Mouse (Mus musculus): ENCODE results near the gene Dennd1c. TPM values are rescaled to one million over a fixed set of nuclear protein-coding genes. Genes with fewer than 3 reads are reported as not detected.

Gene Dennd1c
- polyA plus RNA-seq, 1 experiment from 2014 or later = 2.2 TPM

DNA sequence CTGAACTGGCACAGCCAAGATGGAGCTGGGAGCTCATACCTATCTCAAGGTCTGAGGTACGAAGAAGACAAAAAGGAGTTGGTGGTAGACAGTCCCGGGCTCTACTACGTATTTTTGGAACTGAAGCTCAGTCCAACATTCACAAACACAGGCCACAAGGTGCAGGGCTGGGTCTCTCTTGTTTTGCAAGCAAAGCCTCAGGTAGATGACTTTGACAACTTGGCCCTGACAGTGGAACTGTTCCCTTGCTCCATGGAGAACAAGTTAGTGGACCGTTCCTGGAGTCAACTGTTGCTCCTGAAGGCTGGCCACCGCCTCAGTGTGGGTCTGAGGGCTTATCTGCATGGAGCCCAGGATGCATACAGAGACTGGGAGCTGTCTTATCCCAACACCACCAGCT, 28.8 kb upstream of the Dennd1c start:
- no peaks in the 10 kb centered on the region for H3K9me3 ChIP-seq

DNA sequence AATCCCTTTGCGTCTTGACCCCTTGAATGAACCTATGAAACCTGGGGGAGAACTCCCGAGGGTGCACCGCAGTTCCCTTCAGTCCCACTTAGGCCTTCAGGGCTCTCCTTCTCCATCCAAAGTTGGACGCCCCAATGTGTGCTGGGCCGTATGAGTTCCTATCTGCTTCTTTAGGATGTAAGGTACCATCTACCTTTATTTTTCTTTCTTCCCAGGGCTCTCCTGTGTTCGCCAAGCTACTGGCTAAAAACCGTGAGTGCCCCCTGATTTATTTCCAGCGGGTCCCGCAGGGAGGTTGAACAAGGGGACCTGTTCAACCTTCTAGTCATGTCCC, 27.7 kb upstream of the Dennd1c start:
- WGBS = 10% methylated on average over 9 of the region's 9 CpGs
- DNase-seq (ENCODE audit: low spot score) = no peak

More for the DNA sequence above, 28.8 kb upstream of the Dennd1c start:
- no peak overlapping the region for H3K4me3 ChIP-seq
- 86% methylated on average over 5 of the region's 5 CpGs for WGBS
- DNase-seq (ENCODE audit: low spot score) = no peak
- peaks cover 19% of the 10 kb centered on the region; the same call in 1 of the 2 replicates for H3K27me3 ChIP-seq (ENCODE audit: insufficient read depth, poor library complexity, severe bottlenecking)
- H3K4me1 ChIP-seq = peaks cover 25% of the 10 kb centered on the region
- H3K36me3 ChIP-seq = no peaks in the 10 kb centered on the region
- H3K27ac ChIP-seq = no peak overlapping the region

DNA sequence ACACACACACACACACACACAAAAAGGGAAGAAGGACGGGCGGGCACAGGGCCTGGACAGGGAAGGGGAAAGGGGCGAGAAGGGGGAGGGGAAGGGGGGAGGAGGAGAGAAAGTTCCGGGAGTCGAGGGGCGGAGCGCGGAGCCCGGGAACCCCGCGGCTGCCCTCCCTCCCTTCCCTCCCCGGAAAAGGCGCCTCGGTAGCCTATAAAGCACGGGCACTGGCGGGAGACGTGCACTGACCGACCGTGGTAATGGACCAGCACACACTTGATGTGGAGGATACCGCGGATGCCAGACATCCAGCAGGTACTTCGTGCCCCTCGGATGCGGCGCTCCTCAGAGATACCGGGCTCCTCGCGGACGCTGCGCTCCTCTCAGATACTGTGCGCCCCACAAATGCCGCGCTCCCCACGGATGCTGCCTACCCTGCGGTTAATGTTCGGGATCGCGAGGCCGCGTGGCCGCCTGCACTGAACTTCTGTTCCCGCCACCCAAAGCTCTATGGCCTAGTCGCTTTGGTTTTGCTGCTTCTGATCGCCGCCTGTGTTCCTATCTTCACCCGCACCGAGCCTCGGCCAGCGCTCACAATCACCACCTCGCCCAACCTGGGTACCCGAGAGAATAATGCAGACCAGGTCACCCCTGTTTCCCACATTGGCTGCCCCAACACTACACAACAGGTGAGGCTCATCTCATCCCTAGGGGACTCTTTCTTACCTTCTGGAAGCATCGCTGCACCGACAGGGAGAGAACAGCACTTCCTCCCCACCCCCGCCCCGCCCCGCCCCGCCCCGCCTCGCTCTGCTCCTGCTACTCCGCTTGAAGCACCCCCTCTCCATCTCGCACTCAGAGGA, 27.1 kb upstream of the Dennd1c start, which contains the start of gene Tnfsf9:
Tnfsf9 (plus strand) TSS at position 145 of the 854 bp plus-strand sequence.
- H3K4me1 ChIP-seq = peaks cover 25% of the 10 kb centered on the region
- no peaks in the 10 kb centered on the region for H3K36me3 ChIP-seq
- WGBS = under 1% methylated on average over 59 of the region's 61 CpGs
- H3K4me3 ChIP-seq = peak within 1 kb of the TSS; percentile 66
- H3K9me3 ChIP-seq = no peaks in the 10 kb centered on the region
- H3K27me3 ChIP-seq (ENCODE audit: insufficient read depth, poor library complexity, severe bottlenecking) = peaks cover 19% of the 10 kb centered on the region; the same call in 1 of the 2 replicates
- H3K27ac ChIP-seq = peak within 1 kb of the TSS; percentile 87
- DNase-seq (ENCODE audit: low spot score) = peak; percentile 80

More for the DNA sequence above, 27.7 kb upstream of the Dennd1c start:
- Histone ChIP-seq H3K4me3 (peak overlapping the region; percentile 66), H3K27ac (peak overlapping the region; percentile 87; the same call in 1 of the 2 replicates), H3K36me3 (no peaks in the 10 kb centered on the region), H3K9me3 (no peaks in the 10 kb centered on the region), H3K27me3 (ENCODE audit: insufficient read depth, poor library complexity, severe bottlenecking) (peaks cover 19% of the 10 kb centered on the region; the same call in 1 of the 2 replicates), H3K4me1 (peaks cover 25% of the 10 kb centered on the region)

DNA sequence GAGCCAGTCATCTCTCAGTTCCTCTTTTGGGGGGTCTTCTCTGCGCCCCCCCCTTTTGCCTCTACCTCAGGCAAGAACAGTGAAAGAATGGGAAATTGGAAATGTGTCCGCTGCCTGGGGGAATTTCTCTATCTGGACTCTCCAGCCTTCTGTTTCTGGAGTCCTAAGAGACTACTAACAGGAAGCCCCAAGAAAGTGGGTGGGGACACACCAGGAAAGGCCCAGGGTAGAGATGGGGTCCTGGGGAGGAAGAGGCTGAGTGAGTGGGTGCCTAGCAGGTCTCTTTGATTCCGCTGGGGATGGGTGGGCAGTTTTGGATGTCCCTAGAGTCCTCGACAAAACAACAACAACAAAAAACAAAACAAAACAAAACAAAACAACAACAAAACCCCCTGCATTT, 26.2 kb upstream of the Dennd1c start:
- Histone ChIP-seq H3K27ac (peak overlapping the region; percentile 87), H3K27me3 (ENCODE audit: insufficient read depth, poor library complexity, severe bottlenecking) (peaks cover 19% of the 10 kb centered on the region; the same call in 1 of the 2 replicates), H3K36me3 (no peaks in the 10 kb centered on the region), H3K4me1 (peaks cover 28% of the 10 kb centered on the region), H3K4me3 (peak overlapping the region; percentile 66), H3K9me3 (no peaks in the 10 kb centered on the region)
- no peak for DNase-seq (ENCODE audit: low spot score)
- 40% methylated on average over 4 of the region's 4 CpGs for WGBS

DNA sequence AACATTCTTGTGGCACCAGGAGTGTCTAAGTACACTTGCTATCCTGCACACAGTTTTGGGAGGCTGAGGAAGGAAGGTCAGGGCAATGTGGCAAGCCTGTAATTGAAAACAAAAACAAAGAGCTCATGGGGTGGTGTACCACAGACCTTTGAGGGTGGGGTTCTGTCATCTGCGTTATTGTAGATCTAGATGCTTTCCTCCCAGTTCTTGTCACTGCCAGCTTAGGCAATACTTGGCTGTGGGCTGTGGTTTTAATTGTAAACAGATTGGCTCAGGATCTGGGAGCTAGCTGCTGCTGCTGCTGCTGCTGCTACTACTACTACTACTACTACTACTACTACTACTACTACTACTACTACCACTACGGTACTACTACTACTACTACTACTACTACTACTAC, 24.0 kb upstream of the Dennd1c start:
- Histone ChIP-seq H3K27me3 (ENCODE audit: insufficient read depth, poor library complexity, severe bottlenecking) (peaks cover 18% of the 10 kb centered on the region; the same call in 1 of the 2 replicates), H3K4me1 (peaks cover 23% of the 10 kb centered on the region), H3K9me3 (no peaks in the 10 kb centered on the region), H3K36me3 (no peaks in the 10 kb centered on the region), H3K27ac (no peak overlapping the region), H3K4me3 (no peak overlapping the region)
- DNase-seq (ENCODE audit: low spot score) = no peak
- 91% methylated on average over 2 of the region's 2 CpGs for WGBS

DNA sequence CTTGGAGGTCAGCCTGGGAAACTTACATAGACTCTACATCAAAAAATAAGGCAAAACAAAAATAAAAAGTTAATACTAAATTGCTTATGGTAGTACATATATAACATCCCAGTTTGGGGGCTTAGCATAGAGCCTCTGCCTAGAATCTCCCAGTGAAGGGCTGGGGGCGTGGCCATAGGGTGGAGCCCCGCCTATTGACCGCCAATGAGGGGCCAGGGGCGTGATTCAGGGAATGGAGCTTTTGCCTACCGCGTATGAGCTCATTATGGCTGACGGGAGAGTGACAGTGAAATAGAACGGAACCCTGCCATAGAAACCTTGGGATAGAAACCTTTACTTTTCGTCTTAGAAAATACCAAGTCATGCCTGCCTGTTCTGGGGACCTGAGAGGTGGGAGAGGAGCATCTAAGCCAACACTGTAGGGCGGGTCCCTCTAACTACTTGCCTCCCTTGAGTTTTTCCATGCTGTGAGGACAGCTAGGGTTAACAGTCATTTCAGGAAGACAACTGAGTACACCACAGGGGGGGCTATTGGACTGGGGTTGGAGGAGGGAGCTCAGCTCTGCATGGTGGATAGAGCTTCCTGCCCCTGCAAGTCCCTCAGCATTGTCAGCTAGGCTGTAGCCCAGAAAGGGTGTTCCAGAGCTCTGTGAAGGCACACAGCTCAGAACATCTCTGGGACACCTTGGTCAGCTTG, 21.5 kb upstream of the Dennd1c start:
- Histone ChIP-seq H3K27me3 (ENCODE audit: insufficient read depth, poor library complexity, severe bottlenecking) (peaks cover 16% of the 10 kb centered on the region; the same call in 1 of the 2 replicates), H3K36me3 (no peaks in the 10 kb centered on the region), H3K9me3 (no peaks in the 10 kb centered on the region), H3K4me3 (no peak overlapping the region), H3K4me1 (peaks cover 18% of the 10 kb centered on the region), H3K27ac (no peak overlapping the region)
- WGBS = 1% methylated on average over 10 of the region's 10 CpGs
- peak; percentile 80 for DNase-seq (ENCODE audit: low spot score)

DNA sequence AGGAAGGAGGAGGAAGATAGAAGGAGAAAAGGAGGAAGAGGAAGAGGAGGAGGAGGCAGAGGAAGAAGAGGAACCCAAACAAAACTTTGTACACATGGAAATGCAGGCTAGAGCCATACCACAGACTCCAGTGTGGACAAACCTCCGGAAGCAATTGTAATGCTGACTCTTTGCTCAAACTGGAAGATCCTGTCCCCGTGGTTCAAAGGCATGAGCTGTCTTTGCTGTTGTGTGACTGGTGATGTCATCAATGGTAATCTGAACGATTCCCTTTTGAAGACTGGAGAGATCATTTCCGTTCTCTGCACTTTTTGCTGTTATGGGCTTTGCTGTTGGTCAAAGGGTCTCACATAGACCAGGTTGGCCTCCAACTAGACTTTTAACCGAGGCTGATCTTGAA, 20.0 kb upstream of the Dennd1c start:
- Histone ChIP-seq H3K9me3 (no peaks in the 10 kb centered on the region), H3K27me3 (ENCODE audit: insufficient read depth, poor library complexity, severe bottlenecking) (peaks cover 10% of the 10 kb centered on the region; the same call in 1 of the 2 replicates), H3K27ac (no peak overlapping the region), H3K36me3 (no peaks in the 10 kb centered on the region), H3K4me1 (peaks cover 13% of the 10 kb centered on the region), H3K4me3 (no peak overlapping the region)
- 71% methylated on average over 5 of the region's 5 CpGs for WGBS
- no peak for DNase-seq (ENCODE audit: low spot score)

DNA sequence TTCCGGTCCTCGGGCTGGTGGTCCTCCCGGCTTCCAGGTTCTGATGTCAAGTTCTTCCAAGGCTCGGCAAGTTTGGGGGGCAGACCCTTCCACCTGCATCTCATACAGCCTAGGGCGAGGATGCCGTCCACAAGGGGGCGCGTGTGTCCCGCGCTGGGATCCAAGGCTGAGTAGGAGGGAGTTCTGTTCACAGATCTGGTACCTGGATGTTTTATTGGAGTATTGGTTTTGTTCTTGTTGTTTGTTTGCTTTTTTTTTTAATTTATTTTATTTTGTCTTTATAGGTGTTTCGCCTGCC, 18.3 kb upstream of the Dennd1c start:
- H3K9me3 ChIP-seq = no peaks in the 10 kb centered on the region
- peak; percentile 88 for DNase-seq (ENCODE audit: low spot score)
- peak overlapping the region; percentile 33 for H3K4me3 ChIP-seq
- peaks cover 13% of the 10 kb centered on the region for H3K4me1 ChIP-seq
- WGBS = 1% methylated on average over 11 of the region's 11 CpGs
- H3K27me3 ChIP-seq (ENCODE audit: insufficient read depth, poor library complexity, severe bottlenecking) = peaks cover 13% of the 10 kb centered on the region; the same call in 1 of the 2 replicates
- no peaks in the 10 kb centered on the region for H3K36me3 ChIP-seq
- H3K27ac ChIP-seq = no peak overlapping the region

DNA sequence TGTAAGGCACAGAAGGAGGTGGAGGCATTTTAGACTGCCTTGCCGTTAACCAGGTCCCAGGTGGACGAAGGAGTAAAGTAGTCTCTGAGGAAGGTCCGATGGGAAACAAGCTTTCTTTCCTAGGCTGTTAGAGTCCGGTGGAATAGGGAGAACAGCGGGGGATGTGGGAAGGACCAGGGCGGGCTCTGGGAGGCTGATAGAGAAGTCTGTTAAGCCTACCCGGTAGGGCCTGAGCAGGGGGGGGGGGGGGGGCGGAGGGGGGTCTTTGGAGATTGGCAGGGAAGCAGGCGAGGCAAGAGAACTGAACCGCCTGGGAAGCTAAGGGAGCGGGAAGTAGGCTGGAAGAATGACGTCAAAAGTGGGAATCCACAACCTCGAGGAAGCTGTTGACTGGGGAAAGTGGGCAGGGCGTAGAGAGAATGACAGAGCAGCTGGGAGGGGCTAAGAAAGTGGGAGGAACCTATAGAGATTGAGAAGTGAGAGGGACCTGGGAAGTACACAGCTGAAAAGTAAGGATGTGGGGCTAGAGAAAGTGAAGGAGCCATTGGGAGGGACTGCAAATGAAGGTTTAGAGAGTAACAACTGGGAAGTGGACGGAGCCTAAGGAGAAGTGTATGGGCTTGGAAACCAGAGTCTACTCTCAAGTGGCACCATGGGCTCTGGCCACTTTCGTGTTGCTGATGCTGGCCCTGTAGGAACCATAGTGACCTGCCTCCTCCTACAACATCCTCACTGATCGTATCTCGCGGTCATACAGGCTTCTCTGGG, 17.7 kb upstream of the Dennd1c start:
- Histone ChIP-seq H3K9me3 (no peaks in the 10 kb centered on the region), H3K4me3 (peak overlapping the region; percentile 42), H3K27me3 (ENCODE audit: insufficient read depth, poor library complexity, severe bottlenecking) (peaks cover 13% of the 10 kb centered on the region; the same call in 1 of the 2 replicates), H3K4me1 (peaks cover 13% of the 10 kb centered on the region), H3K36me3 (no peaks in the 10 kb centered on the region), H3K27ac (no peak overlapping the region)
- no peak for DNase-seq (ENCODE audit: low spot score)
- 1% methylated on average over 18 of the region's 19 CpGs for WGBS

DNA sequence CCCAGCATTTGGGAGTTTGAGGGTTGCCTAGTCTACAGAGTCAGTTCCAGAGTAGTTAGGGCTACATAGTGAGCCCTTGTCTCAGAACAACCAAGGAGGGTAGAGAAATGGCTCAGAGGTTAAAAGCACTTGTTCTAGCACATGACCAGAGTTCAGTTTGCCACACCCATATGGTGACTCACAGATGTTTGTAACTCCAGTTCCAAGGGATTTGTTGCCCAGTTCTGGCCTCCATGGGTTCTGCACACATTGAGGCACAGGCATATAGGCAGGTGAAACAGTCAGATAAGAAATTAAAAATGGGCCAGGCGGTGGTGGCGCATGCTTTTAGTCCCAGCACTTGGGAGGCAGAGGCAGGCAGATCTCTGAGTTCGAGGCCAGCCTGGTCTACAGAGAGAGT, 15.9 kb upstream of the Dennd1c start:
- H3K36me3 ChIP-seq = no peaks in the 10 kb centered on the region
- 90% methylated on average over 3 of the region's 3 CpGs for WGBS
- H3K9me3 ChIP-seq = no peaks in the 10 kb centered on the region
- H3K27me3 ChIP-seq (ENCODE audit: insufficient read depth, poor library complexity, severe bottlenecking) = peaks cover 18% of the 10 kb centered on the region; the same call in 1 of the 2 replicates
- no peak for DNase-seq (ENCODE audit: low spot score)
- H3K27ac ChIP-seq = no peak overlapping the region
- H3K4me3 ChIP-seq = no peak overlapping the region
- peaks cover 9% of the 10 kb centered on the region for H3K4me1 ChIP-seq

DNA sequence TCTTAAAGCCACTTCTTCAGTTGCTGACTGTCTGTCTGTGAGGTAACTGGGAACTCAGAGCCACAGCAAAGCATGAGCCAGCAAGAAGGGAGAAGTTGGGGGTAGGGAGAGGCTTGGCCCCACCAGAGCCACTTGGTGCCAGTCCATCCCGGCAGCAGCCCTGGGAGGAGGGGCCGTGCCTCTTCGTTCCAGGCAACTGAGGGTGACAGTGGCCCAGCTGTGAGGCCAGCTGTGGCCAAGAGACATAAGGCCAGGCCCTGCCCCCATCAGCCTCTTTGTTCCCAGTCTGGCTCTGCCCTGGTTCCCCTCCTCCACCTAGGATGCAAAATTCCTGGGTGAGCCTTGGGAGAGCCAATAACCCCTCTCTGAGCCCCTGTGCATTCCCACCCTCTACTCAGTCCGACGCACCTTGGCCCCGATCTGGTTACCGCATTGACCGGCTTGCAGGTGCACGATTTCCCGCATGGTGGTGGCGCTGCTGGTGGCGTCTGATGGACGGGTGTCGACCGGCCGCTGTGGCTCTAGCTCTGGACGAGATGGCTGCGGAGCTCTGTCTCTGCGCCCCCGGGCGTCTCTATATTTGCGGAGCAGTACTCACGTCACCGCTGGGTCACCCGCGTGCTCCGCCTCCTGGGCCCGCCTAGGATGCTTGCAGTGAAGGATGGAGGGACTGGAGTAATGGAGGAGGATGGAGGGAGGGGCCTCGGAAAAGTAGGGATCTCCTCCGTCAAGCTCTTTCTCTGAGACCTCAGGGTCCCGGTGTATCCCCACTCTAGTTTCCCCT, 8.9 kb upstream of the Dennd1c start, which contains the start of gene Tubb4a:
Tubb4a (minus strand) TSS at position 734 of the 784 bp plus-strand sequence.
- Histone ChIP-seq H3K36me3 (no peaks in the 10 kb centered on the region), H3K27ac (peak within 1 kb of the TSS; percentile 65), H3K27me3 (ENCODE audit: insufficient read depth, poor library complexity, severe bottlenecking) (peaks cover 41% of the 10 kb centered on the region), H3K9me3 (no peaks in the 10 kb centered on the region), H3K4me1 (peaks cover 10% of the 10 kb centered on the region), H3K4me3 (peak within 1 kb of the TSS; percentile 56)
- DNase-seq (ENCODE audit: low spot score) = no peak
- WGBS = 1% methylated on average over 31 of the region's 31 CpGs
